Mouse (Mus musculus) cerebellum, postnatal 14 days (tissue): ENCODE data around the gene Vasn.

ENCODE experiments used
- DNase-seq, 2 experiments: peaks; one replicate each; pipeline ENCODE4 v3.0.0; 2021; ENCODE audit warnings: mixed read lengths in 2 of 2

Vasn gene

DNA sequence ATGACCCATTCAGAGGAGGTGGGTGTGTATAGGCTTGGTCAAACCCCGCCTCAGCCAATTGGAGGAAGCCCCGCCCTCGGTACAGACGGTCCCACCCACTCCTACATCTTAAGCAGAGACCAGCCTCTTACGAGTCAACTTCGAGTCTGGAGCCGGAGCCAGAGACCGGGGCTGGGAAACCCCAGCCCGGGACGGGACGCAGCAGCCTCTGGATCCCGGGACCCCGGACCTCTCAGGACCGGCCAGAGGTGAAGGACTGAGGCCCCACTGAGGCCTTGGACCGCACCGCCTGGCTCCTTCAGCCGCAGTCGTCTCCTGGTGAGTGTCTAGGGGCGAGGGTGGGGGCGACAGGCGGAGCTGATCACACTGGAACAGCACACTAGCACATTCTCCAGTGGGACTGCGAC lies at the start of gene Vasn, which contains the start of gene Dnaja3:
Gene Vasn (plus strand): TSS at position 111 of the 407 bp plus-strand sequence.
Gene Dnaja3 (plus strand): TSS at position 159 of the 407 bp plus-strand sequence.
- peak in 1 of 2 experiments; percentile 36 for DNase-seq

DNA sequence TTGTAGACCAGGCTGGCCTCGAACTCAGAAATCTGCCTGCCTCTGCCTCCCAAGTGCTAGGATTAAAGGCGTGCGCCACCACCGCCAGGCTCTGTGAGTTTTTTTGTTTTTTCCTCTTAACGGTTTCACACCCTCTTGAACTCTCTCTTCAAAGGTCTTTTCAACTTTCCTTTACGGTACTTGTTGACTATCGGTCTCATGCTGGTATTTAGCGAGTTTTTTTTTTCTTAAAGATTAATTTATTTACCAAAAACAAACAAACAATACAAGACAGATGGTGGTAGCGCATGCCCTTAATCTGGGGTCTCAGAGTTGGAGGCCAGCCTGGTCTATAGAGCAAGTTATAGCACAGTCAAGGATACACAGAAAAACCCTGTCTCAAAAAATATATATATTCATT lies 49.5 kb upstream of the Vasn start:
- DNase-seq: no peak

DNA sequence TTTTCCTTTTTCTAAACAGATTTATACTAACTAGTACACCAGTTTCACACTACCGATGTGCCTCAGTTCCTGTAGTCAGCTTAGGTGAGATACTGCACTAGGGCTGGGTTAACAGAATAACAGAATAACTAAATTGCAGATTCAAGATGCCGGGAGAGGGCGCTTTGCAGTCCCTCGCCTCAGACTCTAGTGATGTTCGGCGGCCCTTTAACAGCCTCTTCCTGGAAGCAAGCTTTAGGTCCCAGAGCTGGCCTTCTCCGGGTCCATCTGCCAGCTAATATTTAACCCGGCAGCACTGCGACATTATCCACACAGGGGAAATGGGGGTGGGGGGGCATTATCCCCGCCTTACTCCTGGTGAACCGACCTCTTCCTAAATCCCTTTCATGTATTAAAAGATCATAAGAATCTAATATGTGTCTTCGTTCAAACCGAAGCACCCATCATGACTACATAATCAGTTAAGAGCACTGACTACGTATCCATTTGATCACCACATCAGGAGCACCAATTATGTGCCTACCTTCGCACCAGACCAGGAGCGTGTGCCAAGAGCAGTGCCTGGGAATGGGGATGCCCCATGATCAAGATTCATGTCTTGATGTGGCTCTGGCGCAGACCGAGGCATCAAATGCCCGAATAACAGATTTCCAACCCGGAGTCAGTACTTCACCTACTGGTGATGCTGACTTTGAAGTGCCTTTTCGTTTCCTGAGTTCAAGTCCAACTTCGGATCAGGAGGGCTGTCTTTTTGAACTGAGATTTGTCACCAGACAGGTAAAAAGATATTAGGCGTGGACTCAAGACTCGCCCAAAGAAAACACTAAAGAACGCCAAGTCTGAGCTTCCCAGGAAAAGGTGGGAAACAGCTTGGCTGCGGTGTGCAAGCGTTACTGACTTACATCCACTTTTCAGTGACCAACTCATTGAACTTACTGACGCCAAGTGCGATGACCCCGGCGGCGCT lies 46.5 kb upstream of the Vasn start:
- peak; percentile 79 to 82 for DNase-seq

DNA sequence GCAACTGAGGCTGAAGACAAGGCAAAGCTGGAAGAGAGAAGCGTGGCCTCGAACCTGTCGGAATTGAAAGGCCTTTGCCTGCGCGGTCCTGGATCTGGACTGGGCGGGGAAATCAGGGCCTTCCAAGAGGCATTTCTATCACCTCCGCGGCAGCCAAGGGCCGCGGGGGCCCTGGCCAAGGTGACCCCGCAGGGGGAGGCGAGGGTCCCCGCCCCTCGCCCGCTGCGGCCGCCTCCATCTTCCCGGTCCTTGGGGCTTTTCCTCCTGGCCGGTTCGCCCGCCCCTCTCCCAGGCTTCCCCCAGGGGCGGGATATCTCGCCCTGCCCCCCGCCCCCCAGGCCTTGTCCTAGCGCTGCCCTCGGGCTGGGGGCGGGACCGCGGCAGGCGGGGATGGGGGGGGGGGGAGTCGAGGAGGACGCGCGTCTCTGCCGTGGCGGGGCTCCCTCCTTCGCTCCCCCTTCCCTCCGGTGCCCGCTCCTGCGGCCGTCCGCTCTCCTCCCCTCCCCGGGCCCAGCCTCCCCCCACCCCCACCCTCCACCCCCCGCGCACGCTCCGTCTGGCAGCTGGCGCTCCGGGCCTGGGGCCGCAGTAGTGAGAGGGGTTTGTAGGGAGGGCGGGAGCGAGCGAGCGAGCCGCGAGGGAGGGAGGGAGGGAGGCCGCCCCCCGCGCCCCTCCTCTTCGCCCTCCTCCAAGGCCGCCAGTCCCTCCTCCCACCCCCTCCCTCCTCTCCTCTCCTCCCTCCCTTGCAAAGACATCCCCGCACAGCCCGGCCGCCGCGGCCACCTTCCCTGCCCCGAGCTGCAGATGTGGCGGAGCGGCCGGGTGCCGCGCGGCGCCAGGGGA lies 45.5 kb upstream of the Vasn start, which contains the start of gene Glis2:
Gene Glis2 (plus strand): TSS at position 743 of the 843 bp plus-strand sequence.
- DNase-seq: peak; percentile 69 to 74

DNA sequence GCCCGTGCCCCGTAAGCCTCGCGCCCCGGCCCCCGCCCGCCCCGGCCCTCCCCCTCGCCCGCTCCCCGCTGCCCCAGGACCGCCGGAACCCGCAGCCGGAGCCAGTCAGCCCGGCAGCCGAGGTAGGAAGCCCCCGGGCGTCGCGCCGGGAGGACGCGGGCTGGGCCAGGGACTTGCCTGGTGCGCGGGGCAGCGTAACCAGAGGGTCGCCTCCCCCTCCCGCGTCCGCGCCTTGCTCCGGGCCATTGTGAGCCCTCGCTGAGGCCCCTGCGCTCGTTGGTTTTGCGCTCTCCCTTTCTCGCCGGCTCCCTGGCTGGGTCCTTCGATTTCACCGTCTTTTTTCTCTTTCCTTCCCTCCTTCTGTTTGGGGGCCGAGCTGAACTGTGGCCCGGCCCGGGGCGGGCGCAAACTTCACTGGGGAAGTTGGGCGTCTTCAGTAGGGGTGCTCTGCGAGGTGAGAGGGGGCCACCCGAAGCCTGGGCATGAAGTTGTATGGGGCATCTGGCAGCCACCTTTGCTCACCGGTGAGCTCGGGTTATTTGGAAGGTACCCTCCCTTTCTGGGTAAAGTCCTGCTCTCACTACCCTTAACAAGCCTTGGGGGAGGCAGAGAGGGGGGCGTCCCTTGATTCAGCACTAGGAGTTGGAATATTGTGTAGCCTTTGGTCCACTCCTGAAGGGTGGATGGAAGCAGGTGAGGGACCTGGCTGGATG lies 44.8 kb upstream of the Vasn start:
- peak in 1 of 2 experiments; percentile 57 for DNase-seq

DNA sequence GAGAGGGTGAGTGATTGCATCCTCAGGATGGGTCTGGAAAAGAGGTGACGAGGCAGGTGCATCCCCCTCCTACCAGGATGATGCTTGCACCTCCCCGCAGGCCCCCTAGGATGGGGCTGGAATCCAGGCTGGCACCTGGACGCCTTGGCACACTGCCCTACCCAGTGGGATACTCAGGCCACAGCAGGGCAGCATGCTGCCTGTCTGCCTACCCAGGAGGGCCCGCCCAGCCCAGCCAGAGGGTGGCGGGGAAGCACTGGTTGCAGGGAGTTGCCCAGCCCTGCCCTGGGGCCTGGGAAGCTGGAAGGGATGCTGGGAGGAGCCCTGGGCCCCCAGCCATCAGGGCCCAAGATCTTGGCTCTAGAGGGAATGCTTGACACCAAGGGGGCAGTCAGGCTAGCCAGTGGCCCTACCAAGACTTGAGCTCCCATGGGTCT lies 44.2 kb upstream of the Vasn start:
- peak; percentile 58 to 70 for DNase-seq

DNA sequence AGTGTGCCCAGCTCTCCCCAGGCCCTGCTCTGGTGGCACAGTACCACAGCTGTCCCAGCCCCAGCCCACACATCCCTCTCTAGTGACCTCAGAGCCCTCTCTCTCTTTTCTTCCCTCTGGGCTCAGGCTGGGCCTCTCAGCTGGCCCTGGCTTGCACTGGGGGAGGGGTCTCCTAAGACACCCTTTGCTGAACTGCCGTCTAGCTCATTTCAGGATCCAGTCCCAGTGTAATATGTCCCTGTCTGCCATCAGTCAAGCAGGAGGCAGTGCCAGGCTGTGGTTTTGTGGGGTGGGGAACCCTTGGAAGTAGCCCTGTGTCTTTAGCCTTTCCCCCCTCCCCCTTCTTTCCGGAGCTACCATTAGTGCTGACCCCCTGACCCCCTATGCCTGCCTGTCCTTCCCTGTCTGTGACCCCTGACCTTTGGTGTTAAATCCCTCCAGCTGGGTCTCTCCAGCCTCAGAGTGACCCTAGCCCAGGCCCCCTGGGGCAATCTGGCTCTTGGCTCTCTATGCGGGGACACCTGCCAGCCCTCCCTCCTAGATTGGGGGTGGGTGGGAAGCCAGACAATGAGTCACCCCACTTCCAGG lies 43.5 kb upstream of the Vasn start:
- peak in 1 of 2 experiments; percentile 45 for DNase-seq

DNA sequence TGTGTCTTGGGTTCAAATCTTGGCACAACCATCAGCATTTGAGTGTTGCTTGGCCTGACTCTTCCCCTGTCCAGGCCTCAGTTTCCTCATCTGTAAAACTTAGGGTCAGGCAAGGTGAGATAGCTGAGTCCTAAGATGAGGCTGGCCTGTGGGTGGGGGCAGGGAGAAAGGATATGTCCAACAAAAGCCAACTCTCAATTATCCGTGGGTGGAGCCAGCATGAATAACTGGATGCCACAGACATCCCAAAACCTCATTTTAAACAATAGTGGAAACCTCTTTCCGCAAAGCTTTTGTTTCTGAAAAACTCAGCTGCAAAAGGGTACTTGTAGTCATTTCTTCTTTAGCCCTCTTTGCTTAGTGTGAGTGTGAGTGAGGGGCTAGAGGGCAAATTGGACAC lies 42.9 kb upstream of the Vasn start:
- no peak for DNase-seq

DNA sequence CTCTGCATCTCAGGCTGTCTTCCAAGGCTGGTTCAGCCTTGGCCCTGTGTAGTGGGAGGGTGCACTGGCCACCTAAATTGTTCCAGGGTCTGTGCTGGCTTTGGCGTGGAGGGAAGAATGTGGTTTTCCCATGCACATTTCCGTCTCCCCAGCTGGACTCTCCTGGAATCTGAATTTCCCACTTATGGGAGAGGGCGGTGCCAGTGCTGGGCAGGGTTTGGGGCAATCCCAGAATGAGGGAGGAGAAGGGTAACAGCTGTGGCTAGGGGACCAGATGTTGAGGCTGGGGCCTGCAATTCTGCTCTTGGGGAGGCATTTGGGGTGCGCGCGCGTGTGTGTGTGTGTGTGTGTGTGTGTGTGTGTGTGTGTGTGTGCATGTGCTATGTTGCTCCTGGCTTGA lies 42.4 kb upstream of the Vasn start:
- DNase-seq: no peak

DNA sequence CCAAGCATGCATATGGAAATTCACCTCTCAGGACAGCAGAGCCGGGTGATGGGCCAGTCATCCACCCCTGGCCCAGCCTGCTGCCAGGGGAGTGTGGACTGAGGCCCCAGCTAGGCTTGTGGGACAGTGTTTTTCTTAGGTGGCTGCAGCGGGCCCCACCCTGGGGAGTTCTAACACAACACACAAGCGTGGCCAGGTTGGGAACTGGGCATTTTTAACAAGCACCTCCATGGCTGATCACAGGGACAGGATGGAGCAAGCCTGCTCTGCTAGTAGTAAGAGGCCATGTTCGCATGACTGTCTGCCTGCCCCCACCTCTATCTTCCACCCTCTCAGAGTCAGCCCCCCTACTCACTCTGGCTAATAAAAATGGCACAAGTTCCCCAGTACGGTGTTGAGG lies 41.7 kb upstream of the Vasn start:
- no peak for DNase-seq

DNA sequence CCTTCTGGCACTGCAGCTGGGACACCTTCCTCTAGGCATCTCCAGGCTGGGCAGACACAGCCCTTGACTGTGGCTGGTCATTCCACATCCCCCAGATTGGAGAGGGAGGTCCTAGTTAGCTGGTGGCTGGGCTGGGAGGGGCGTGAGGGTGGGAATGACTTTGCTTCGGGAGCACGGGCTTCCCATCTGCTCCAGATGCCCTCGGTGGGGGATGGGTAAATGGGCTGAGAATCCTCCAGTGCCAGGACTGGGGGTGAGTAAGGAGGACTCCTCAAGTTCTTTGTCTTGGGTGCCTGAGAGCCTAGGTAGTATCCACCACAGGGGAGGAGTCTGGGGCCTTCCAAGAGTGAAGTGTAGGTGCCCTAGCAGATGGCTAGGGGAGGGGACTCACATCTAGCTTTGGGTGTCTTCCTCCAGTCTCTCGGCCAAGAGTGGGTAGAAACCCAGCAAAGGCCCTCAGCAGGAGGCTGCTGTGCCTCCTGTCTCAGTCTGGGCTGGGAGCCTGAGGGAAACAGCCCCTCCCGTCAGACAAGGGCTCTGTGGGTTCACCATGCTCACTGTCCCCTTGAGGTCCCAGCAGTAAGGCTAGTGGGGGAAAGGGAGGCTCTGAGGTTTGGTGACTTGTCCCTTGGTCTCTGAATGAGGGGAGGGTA lies 40.7 kb upstream of the Vasn start:
- DNase-seq: peak; percentile 34 to 51

DNA sequence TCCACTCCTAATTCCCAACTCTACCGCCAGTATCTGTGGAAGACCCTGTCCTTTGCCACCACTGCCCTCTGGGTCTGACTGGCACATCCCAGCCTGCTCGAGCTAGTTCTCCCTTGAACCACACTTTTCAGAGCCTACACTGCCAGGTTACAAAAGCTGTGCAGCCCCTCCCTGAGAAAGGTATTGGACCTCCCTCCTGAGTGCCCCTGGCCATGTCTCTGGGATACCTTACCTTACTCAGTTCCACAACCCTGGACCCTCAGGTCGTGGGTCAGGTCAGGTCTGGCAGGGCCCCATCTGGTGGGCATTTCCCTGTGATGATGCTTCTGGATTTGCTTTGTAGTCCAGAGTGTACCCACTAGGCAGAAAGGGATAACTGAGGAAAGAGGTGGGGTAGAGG lies 40.1 kb upstream of the Vasn start:
- no peak for DNase-seq

DNA sequence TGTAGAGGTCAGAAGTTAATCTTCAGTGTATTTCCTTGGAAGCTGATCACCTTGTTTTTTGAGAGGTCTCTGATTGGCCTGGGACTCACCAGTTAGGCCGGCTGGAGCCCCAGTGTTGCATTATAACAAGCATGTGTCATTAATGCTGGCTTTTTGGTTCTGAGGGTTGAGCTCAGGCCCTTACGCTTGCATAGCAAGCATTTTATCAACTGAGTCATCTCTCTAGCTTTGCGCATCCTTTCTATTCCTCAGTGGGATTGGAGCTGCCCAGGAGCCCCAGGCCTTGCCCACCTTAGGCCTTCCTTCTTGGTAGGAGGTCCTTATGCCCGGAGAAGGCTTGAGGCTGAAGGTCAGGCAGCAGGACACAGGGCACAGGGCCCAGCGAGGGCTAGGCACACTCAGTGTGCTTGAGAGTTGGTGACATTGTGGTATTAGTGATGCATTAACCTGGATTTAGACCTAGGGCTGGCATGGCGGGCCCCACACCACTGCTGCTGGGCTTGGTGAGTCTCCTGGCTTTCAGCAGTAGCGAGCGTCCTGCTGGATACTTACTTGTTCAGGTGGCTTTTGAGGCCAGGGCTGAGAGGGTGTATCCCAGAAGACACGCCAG lies 38.9 kb upstream of the Vasn start:
- no peak for DNase-seq

DNA sequence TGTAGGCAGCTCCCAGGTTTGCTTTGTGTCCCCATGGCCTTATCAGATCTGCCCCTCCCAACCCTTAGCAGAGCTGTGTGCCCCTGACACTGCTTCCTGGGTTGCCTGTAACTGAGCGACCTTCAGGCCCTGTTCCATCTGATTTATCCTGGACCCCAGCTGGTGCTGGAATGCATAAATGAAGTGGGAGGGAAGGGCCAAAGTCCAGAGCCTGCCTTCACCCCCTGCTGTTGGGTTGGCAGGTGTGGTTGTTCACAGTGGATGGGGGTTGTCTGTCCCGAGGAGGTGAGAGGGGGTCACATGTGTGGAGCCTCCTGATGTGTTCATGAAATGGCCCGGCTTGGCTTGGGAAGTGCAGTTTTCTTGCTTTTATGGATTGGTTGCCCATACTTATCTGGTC lies 37.6 kb upstream of the Vasn start:
- DNase-seq: peak in 1 of 2 experiments; percentile 47

DNA sequence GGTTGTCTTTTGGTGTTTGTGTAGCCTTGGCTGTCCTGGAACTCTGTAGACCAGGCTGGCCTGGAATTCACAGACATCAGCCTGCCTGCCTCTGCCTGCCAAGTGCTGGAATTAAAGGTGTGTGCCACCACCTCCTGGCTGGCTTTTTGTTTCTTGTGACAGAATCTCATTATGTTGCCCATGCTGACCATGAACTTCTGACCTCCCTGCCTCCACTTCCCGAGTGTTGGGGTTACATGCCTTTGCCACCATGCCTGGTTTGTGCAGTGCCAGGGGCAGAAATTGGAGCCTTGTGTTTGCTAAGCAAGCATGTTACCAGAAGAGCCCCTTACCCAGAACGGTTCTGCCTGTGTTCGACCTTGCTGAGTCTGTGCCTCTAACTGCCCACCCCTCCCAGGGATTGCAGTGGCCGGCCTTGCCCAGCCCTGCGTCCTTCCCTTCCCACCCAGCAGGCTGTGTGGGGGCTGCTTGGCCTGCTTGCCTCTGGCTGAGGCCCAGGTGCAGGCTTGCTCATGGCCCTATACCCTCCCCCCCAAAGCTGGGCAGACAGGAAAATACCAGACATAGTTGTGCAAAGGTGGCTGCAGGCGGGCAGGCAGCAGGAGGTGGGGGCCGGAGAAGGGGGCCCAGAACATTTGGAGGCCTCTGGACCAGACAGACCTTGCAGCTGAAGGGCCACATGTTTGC lies 36.8 kb upstream of the Vasn start:
- DNase-seq: no peak

DNA sequence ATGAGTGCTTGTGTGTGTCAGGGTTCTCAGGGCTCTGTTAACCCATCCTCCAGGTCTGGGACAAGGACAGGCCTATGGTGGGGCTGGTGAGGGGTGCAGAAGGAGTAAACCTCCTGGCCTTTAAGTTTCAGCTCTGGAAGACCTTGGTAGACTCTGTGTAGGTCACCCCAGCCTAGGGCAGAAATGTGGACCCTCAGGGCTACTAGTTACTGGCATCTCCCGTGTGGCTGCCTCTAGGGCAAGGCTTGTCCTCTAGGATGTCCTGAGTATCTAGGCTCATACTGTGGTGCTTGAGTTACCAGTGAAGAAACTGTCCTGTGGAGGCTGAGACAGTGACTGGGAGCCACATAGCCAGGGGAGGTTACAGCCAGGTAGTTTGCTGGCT lies 36.3 kb upstream of the Vasn start:
- no peak for DNase-seq

DNA sequence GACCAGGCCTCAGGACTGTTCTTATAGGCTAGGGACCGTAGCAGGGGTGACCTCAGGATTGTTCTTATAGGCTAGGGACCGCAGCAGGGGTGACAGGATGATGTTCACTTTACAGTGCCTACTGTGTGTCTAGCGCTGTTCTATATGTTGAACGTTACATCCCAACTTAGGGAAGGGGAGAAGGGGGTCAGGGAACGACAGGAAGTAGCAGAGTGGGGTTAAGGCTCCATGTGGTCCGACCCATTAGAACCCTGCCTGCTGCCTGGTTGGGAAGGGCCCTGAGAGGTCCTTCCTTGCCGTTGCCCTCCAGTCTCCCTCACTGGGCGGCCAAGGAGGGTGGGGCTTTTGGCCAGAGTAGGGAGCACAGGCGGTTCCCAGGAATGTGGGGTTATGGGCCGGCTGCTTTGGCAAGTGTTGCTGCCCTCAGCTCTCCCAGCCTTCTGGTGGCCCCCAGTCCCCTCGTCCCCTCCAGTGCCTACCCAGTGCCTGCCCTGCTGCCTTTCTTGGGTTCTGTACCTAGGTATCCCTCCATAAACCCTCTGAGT lies 35.4 kb upstream of the Vasn start:
- no peak for DNase-seq

DNA sequence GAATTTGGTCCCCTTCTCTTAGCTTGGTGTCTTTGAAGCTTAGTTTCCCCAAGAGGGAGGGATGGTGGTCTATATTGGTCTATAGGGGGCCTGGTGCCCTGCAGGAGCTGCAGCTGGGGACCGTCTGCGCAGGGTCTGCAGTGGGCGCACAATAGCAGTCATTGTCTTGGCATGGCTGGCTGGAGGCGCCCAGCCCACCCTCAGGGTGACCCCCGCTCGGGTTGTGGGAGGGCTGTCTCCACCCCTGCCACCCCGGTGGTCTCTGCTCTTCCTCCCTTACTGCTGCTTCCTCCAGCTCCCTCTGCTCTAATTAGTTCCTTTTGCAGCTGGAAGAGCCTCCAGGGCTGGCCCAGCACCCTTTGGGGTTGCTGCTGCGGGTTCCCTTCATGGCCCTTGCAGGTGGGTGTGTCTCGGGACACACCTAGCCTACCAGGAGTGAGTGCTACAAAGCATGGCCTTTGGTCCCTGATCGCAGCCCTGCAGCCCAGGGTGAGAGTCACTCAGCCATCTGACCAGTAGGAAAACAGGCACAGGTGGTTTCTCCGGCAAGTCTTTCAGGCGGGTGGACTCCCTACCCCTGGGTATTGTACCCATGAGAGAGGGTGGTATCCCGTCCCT lies 34.1 kb upstream of the Vasn start:
- DNase-seq: no peak

DNA sequence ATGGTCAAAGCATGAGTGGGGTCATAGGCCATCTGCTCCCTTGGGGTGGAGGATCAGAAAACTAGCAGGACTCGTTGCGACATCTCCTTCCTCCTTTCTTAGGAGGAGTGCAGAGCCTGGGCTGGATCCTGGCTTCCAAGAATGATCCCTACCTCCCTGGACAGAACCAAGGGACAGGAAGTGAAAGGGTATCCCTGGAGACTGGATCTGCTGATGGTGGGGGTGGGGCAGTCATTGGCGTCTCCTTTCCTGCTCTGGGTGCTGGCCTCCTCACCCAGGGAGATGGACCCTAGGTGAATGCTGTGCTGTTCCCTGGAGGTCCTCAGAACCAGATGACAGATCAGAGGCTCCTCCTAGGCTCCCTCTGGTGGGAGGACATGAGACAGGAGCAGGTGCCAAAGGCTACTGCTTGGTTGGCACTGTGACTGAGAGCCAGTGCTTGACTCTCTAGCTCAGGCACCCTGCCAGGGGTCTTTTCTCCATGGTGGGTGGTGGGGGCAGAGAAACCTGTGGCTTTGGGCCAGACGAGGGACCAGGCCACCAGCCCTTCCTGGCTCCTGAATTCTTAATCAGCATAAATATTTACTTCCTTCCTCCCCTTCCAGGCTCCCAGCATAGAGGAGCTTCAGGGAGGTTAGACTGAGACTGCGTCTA lies 33.2 kb upstream of the Vasn start:
- peak; percentile 60 to 77 for DNase-seq
